Mouse (Mus musculus) cerebellum, postnatal 36 days (tissue): ENCODE measurements around the gene Csad.
"Not testable (repeated sequence)": the region's sequence is repeated elsewhere in the genome, so short reads cannot be mapped to it uniquely, and the experiment has no call there.

ENCODE experiments used
- DNase-seq, 2 experiments: peaks; one replicate each; pipeline ENCODE4 v3.0.0; 2021 to 2022; ENCODE audit warnings: mixed read lengths in 2 of 2

Csad gene

GRCm38 (mm10) chr15:102155006-102155405 is 49.5 kb downstream of the Csad start:
- not testable (repeated sequence) for DNase-seq

GRCm38 (mm10) chr15:102152646-102153045 is 51.9 kb downstream of the Csad start:
- no peak for DNase-seq

GRCm38 (mm10) chr15:102150301-102151135 is 54.0 kb downstream of the Csad start, which contains the start of gene Soat2:
Gene Soat2 (plus strand): TSS chr15:102150526.
- no peak for DNase-seq

GRCm38 (mm10) chr15:102149561-102149960 is 55.0 kb downstream of the Csad start:
- no peak for DNase-seq

- DNase-seq: no peak
These were observed 56.7 kb downstream of the Csad start for GRCm38 (mm10) chr15:102147674-102148402.

- DNase-seq: peak; percentile 67 to 75
These were observed 57.6 kb downstream of the Csad start for GRCm38 (mm10) chr15:102146882-102147281.

- no peak for DNase-seq
These were observed 58.4 kb downstream of the Csad start for GRCm38 (mm10) chr15:102146089-102146488.

- no peak for DNase-seq
These were observed 59.2 kb downstream of the Csad start for GRCm38 (mm10) chr15:102145330-102145729.

- no peak for DNase-seq
These were observed 59.8 kb downstream of the Csad start for GRCm38 (mm10) chr15:102144726-102145125.

- no peak for DNase-seq
These were observed 60.2 kb downstream of the Csad start, which contains the start of gene Igfbp6 for GRCm38 (mm10) chr15:102144274-102144711. Gene Igfbp6 (plus strand): TSS chr15:102144362.

- DNase-seq: no peak
These were observed 61.3 kb downstream of the Csad start for GRCm38 (mm10) chr15:102142914-102143912.

GRCm38 (mm10) chr15:102141120-102141519 is 63.4 kb downstream of the Csad start:
- DNase-seq: no peak

GRCm38 (mm10) chr15:102136129-102136758 is 68.3 kb downstream of the Csad start, which contains the start of gene Spryd3:
Gene Spryd3 (minus strand): TSS chr15:102136234.
- peak; percentile 98 to 99 for DNase-seq

GRCm38 (mm10) chr15:102135522-102136128 is 68.9 kb downstream of the Csad start:
- no peak for DNase-seq

GRCm38 (mm10) chr15:102134709-102135108 is 69.8 kb downstream of the Csad start:
- DNase-seq: no peak

GRCm38 (mm10) chr15:102133314-102133713 is 71.2 kb downstream of the Csad start:
- no peak for DNase-seq
